Mouse (Mus musculus): ENCODE data around the gene Fank1. TPM values are rescaled to one million over a fixed set of nuclear protein-coding genes. Genes with fewer than 3 reads are reported as not detected.

Gene Fank1
- polyA plus RNA-seq, 1 experiment from 2014 or later, result 2.8 TPM

DNA sequence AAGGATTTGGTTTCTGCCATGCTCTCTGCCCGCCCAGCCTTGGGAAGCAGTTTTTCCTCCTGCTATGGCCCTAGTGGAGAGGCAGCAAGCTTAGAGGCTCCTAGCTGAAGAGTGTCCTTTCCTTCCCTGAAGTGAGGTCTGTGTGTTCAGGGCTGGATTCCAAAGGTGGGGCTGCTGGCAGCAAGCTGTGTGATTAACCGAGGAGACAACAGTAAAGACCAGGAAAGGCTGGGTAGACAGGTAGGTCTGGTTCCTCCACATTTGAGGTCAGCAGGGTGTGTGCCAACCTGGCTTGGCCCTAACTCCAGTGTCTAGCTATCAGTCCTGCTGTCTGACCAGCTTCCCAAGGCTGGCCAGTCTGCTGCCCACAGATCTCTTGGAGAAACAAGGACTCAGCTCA, 18.1 kb downstream of the Fank1 start:
- 89% methylated on average over 2 of the region's 2 CpGs for WGBS
- H3K36me3 ChIP-seq, result no peaks in the 10 kb centered on the region
- no peaks in the 10 kb centered on the region for H3K9me3 ChIP-seq (replicated peaks)
- no peak overlapping the region for H3K9ac ChIP-seq (replicated peaks)
- ATAC-seq (ENCODE audit: low FRiP score), result no peak
- H3K4me1 ChIP-seq, result peaks cover 11% of the 10 kb centered on the region; the same call in 1 of the 2 replicates
- no peak overlapping the region for H3K4me2 ChIP-seq
- no peak overlapping the region for H3K27ac ChIP-seq (replicated peaks)
- no peaks in the 10 kb centered on the region; the same call in 1 of the 2 replicates for H3K27me3 ChIP-seq (replicated peaks)
- H3K4me3 ChIP-seq (replicated peaks), result no peak overlapping the region

DNA sequence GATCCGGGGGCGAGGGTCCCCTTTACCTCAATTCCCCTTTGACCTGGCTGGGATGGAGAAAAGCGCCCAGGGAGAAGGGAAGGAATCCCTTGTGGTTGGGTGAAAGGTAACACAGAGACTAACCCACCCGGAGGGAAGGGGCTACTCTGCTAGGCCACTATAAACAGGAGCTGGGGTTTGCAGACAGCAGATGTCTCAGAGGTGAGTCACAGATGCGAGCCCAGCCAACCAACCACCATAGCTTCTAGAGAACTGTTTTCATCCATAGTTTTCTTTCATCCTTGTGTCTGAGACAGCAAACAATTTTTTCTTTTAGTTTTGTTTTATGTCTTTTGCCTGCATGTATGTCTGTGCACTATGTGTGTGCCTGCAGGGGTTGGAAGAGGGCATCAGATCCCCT, 23.3 kb downstream of the Fank1 start:
- no peak overlapping the region for H3K4me3 ChIP-seq (replicated peaks)
- no peak for ATAC-seq (ENCODE audit: low FRiP score)
- H3K36me3 ChIP-seq, result no peaks in the 10 kb centered on the region
- H3K27me3 ChIP-seq (replicated peaks), result no peaks in the 10 kb centered on the region; the same call in 1 of the 2 replicates
- H3K4me1 ChIP-seq, result no peaks in the 10 kb centered on the region
- no peak overlapping the region for H3K9ac ChIP-seq (replicated peaks)
- H3K27ac ChIP-seq (replicated peaks), result no peak overlapping the region
- no peak overlapping the region for H3K4me2 ChIP-seq
- no peaks in the 10 kb centered on the region for H3K9me3 ChIP-seq (replicated peaks)
- WGBS, result 89% methylated on average over 5 of the region's 5 CpGs

DNA sequence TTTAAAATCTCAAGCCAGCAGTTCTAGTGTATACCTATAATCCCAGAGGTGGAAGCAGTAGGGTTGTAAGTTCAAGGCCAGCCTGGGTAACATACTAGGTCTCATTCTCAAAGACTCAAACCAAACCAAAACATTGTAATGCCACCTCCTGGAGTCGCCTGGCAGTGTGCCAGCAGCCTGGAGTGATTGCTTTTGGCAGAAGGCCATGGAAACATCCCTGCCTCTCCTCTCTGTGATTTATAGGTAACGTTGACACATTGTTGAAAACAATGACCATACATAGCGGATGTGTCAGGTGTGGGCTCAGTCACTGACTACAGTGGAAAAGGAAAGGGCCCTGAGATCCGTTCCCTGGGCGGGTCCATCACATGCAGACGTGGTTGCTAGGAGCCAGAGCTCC, 25.2 kb downstream of the Fank1 start:
- Histone ChIP-seq H3K9ac (replicated peaks) (no peak overlapping the region), H3K4me3 (replicated peaks) (no peak overlapping the region), H3K27ac (replicated peaks) (no peak overlapping the region), H3K36me3 (no peaks in the 10 kb centered on the region), H3K4me1 (no peaks in the 10 kb centered on the region), H3K27me3 (replicated peaks) (no peaks in the 10 kb centered on the region; the same call in 1 of the 2 replicates), H3K9me3 (replicated peaks) (no peaks in the 10 kb centered on the region), H3K4me2 (no peak overlapping the region)
- WGBS, result 31% methylated on average over 6 of the region's 6 CpGs
- ATAC-seq (ENCODE audit: low FRiP score), result no peak

DNA sequence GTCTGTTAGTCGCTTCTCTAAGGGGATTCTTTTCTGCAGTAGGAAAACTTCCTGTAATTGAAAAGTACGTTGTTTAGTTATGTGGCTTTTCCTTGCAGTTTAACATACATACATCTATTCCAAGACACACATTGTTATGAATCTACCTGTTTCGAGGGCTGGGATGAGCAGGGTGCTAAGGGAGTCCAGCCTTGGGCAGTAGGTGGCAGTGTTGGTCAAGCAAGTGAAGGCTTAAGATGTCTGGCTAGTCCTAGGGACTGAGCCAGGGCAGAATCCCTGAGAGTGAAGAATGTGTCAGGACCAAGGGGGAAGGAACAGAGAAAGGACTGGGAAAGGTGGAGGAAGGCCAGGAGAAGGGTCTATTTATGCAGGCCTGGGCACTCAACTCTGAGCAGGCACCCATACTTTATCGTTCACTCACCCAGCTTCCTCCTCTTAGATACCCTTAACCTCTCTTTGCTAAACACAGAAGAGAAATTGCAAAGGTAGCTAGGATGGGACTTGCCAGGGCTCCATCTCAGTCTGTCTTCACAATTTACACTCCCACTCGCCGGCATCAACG, 29.0 kb downstream of the Fank1 start:
- no peak for ATAC-seq (ENCODE audit: low FRiP score)
- no peak overlapping the region for H3K9ac ChIP-seq (replicated peaks)
- no peak overlapping the region for H3K4me2 ChIP-seq
- H3K4me1 ChIP-seq, result no peaks in the 10 kb centered on the region
- H3K4me3 ChIP-seq (replicated peaks), result no peak overlapping the region
- H3K27me3 ChIP-seq (replicated peaks), result no peaks in the 10 kb centered on the region
- no peak overlapping the region for H3K27ac ChIP-seq (replicated peaks)
- WGBS, result 56% methylated on average over 7 of the region's 7 CpGs
- no peaks in the 10 kb centered on the region for H3K9me3 ChIP-seq (replicated peaks)
- no peaks in the 10 kb centered on the region for H3K36me3 ChIP-seq

DNA sequence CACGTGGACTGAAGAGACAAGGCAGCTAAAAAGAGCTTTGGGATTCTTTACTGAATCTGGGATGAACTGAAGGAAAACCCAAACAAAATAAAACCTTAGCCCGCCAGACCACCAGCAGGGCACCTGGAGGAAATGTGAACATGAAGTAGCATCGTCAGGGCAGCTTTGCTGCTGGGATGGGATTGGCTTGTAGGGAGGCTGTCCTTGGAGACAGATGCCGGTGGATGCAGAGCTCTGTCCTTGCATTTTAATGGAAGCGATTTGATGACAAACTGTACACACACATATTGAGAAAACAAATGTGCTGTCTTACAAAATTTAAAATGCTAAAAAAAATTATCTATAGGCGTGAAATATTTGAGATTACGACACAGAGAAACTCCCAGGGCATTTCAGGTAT, 36.3 kb downstream of the Fank1 start:
- 64% methylated on average over 7 of the region's 7 CpGs for WGBS

DNA sequence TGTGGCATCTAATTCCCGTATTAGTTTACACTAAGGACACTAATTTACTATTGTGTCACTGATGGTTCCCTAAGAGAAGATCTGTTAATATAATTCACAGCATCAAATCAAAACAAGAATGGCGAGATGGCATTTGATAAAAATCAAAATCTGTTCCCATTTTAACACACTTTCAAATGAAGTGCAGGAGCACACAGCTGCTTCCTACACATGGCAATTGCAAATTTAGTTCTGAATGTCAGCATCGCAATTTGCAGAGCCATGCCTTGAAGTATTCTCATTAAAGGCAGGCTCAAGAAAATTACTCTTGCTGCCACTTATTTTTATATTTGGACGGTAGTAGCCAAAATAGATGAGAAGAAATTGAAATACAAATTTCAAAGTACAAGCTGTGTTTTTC, 36.7 kb downstream of the Fank1 start:
- 59% methylated on average over 4 of the region's 4 CpGs for WGBS
- H3K9ac ChIP-seq (replicated peaks), result no peak overlapping the region
- no peak overlapping the region for H3K27ac ChIP-seq (replicated peaks)
- no peak for ATAC-seq (ENCODE audit: low FRiP score)
- peaks cover 5% of the 10 kb centered on the region; the same call in 1 of the 2 replicates for H3K4me1 ChIP-seq
- no peaks in the 10 kb centered on the region for H3K9me3 ChIP-seq (replicated peaks)
- no peak overlapping the region for H3K4me3 ChIP-seq (replicated peaks)
- no peaks in the 10 kb centered on the region for H3K27me3 ChIP-seq (replicated peaks)
- no peak overlapping the region for H3K4me2 ChIP-seq
- H3K36me3 ChIP-seq, result no peaks in the 10 kb centered on the region

More for the DNA sequence above, 36.3 kb downstream of the Fank1 start:
- H3K4me3 ChIP-seq (replicated peaks), result no peak overlapping the region
- H3K9ac ChIP-seq (replicated peaks), result no peak overlapping the region
- no peak overlapping the region for H3K27ac ChIP-seq (replicated peaks)
- no peaks in the 10 kb centered on the region for H3K27me3 ChIP-seq (replicated peaks)
- H3K4me1 ChIP-seq, result peaks cover 5% of the 10 kb centered on the region; the same call in 1 of the 2 replicates
- H3K9me3 ChIP-seq (replicated peaks), result no peaks in the 10 kb centered on the region
- H3K36me3 ChIP-seq, result no peaks in the 10 kb centered on the region
- no peak for ATAC-seq (ENCODE audit: low FRiP score)
- H3K4me2 ChIP-seq, result no peak overlapping the region

DNA sequence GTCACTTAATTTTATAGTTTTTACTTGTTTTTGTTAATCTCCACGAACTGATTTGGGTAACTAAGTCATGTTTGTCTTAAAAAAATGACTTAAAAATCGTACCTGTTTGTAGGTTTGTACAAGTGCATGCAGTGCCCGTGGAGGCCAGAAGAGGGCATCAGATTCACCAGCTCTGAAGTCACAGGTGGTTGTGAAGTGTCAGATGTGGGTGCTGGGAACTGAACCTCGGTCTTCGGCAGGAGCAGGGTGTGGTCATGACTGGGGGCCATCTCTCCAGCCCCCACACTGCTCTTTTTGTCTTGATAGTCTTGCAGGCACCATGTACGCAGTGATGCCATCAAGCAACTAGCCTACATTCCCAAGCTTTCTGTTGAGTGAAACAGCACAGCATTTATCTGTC, 47.1 kb downstream of the Fank1 start:
- H3K36me3 ChIP-seq, result no peaks in the 10 kb centered on the region
- no peak overlapping the region for H3K4me3 ChIP-seq (replicated peaks)
- ATAC-seq (ENCODE audit: low FRiP score), result no peak
- H3K9me3 ChIP-seq (replicated peaks), result no peaks in the 10 kb centered on the region
- H3K9ac ChIP-seq (replicated peaks), result no peak overlapping the region
- 89% methylated on average over 6 of the region's 6 CpGs for WGBS
- H3K4me2 ChIP-seq, result no peak overlapping the region
- H3K27ac ChIP-seq (replicated peaks), result no peak overlapping the region
- no peaks in the 10 kb centered on the region for H3K27me3 ChIP-seq (replicated peaks)
- no peaks in the 10 kb centered on the region for H3K4me1 ChIP-seq

DNA sequence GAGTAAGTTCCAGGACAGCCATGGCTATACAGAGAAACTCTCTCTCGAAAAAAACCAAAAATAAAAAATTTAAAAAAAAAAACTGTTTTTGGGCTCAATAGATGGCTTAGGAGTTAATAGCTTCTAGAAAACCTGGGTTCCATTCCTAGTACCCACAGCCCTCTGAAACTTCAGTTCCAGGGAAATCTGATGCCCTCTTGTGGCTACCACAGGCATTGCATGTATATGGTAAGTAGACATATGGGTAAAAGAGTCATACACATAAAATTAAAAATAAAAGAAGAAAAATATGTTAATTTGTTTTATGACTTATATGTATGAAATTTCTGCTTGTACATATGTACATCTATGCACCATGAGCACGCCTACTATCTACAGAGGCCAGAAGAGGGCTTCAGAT, 47.9 kb downstream of the Fank1 start:
- ATAC-seq (ENCODE audit: low FRiP score), result no peak
- no peaks in the 10 kb centered on the region for H3K4me1 ChIP-seq
- no peaks in the 10 kb centered on the region for H3K9me3 ChIP-seq (replicated peaks)
- no peaks in the 10 kb centered on the region for H3K27me3 ChIP-seq (replicated peaks)
- 98% methylated on average over 2 of the region's 2 CpGs for WGBS
- H3K4me2 ChIP-seq, result no peak overlapping the region
- H3K27ac ChIP-seq (replicated peaks), result no peak overlapping the region
- no peaks in the 10 kb centered on the region for H3K36me3 ChIP-seq
- H3K4me3 ChIP-seq (replicated peaks), result no peak overlapping the region
- no peak overlapping the region for H3K9ac ChIP-seq (replicated peaks)

DNA sequence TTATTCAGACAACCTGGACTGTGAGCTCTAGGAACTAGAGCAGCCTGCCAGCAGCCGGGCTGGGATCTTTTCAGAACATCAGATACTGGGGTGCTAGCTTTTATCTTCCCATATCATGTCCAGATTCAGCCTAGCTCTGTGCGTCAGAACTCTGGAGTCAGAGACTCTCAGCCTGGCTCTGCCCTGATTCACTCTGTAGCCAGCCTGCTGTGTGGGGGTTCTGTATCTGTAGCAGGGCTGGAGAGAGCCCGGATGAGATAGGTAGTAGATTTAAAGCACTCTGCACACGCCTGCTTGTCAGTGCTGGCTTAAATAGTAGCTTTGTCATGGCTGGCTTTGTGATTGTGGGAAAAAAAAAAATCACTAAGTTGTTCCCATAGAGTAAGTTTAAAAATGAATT, 51.9 kb downstream of the Fank1 start:
- no peaks in the 10 kb centered on the region for H3K36me3 ChIP-seq
- H3K4me3 ChIP-seq (replicated peaks), result no peak overlapping the region
- WGBS, result 39% methylated on average over 4 of the region's 4 CpGs
- no peak overlapping the region for H3K27ac ChIP-seq (replicated peaks)
- H3K9me3 ChIP-seq (replicated peaks), result no peaks in the 10 kb centered on the region
- no peak overlapping the region for H3K4me2 ChIP-seq
- no peak overlapping the region for H3K9ac ChIP-seq (replicated peaks)
- ATAC-seq (ENCODE audit: low FRiP score), result no peak
- no peaks in the 10 kb centered on the region for H3K4me1 ChIP-seq
- H3K27me3 ChIP-seq (replicated peaks), result no peaks in the 10 kb centered on the region

DNA sequence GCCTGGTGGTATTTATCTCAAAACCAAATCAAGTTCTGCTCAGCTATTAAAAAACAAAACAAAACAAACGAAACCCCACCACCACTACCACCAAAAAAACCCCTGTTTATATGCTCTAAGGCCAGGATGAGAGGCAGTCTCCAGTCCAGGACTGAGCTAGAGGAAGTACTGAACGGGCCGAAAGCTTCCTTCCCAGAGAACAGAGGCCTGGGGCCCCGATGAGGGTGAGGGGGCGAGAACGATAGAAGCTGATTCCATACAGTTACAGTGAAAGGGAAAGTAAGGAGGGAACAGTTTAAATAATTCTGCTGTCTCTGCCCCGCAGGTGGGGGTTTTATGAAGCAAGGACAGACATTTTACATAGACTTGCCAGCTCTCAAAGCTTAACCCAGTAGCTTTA, 52.9 kb downstream of the Fank1 start:
- Histone ChIP-seq H3K36me3 (no peaks in the 10 kb centered on the region), H3K9me3 (replicated peaks) (no peaks in the 10 kb centered on the region), H3K4me2 (no peak overlapping the region), H3K27me3 (replicated peaks) (no peaks in the 10 kb centered on the region), H3K4me1 (no peaks in the 10 kb centered on the region), H3K4me3 (replicated peaks) (no peak overlapping the region), H3K9ac (replicated peaks) (no peak overlapping the region), H3K27ac (replicated peaks) (no peak overlapping the region)
- WGBS, result 62% methylated on average over 7 of the region's 7 CpGs
- ATAC-seq (ENCODE audit: low FRiP score), result no peak

DNA sequence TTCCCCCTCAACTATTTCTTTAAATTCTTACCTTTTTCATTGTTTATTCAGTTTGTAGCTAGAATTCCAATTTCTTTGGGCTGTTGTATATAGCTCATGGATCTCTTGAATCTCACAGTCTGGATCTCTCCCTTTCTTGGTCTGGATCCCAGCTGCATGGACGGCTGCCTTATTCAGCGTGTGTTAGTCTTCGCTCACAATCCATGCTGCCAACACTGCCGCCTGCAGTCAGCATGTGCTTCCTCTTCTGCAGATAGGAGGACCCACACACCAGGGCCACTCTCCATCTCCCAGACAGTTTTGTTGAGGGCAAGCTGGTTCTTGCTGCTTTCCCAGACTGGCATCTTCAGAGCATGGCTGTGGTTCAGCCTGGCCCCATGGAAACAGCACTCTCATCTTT, 62.9 kb downstream of the Fank1 start:
- no peak overlapping the region for H3K27ac ChIP-seq (replicated peaks)
- no peak overlapping the region for H3K4me2 ChIP-seq
- H3K9ac ChIP-seq (replicated peaks), result no peak overlapping the region
- H3K27me3 ChIP-seq (replicated peaks), result no peaks in the 10 kb centered on the region
- 84% methylated on average over 4 of the region's 4 CpGs for WGBS
- no peak for ATAC-seq (ENCODE audit: low FRiP score)
- H3K9me3 ChIP-seq (replicated peaks), result no peaks in the 10 kb centered on the region
- H3K4me1 ChIP-seq, result no peaks in the 10 kb centered on the region
- no peak overlapping the region for H3K4me3 ChIP-seq (replicated peaks)
- H3K36me3 ChIP-seq, result no peaks in the 10 kb centered on the region

DNA sequence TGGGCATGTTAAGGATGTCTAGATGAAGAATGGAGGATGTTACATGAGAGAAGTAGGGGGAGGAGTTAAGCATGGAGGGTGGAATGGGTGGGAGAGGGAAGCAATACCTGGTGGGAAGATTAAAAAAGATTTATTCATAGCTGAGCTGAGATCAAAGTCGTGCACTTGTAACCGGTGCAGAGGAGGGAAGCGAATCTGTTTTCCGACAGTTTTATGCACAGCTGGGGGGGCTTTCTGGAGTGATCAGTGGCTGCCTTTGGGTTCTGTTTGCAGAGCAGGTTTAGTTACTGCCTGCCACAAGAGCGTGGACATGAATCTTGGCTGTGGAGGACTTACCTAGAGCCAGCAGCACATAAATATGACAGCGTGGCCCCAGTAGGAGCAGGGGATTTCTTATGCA, 65.4 kb downstream of the Fank1 start:
- H3K4me1 ChIP-seq, result no peaks in the 10 kb centered on the region
- no peak overlapping the region for H3K4me2 ChIP-seq
- H3K27me3 ChIP-seq (replicated peaks), result no peaks in the 10 kb centered on the region
- H3K27ac ChIP-seq (replicated peaks), result no peak overlapping the region
- no peak overlapping the region for H3K4me3 ChIP-seq (replicated peaks)
- ATAC-seq (ENCODE audit: low FRiP score), result no peak
- no peaks in the 10 kb centered on the region for H3K9me3 ChIP-seq (replicated peaks)
- no peaks in the 10 kb centered on the region for H3K36me3 ChIP-seq
- H3K9ac ChIP-seq (replicated peaks), result no peak overlapping the region
- 71% methylated on average over 6 of the region's 6 CpGs for WGBS

DNA sequence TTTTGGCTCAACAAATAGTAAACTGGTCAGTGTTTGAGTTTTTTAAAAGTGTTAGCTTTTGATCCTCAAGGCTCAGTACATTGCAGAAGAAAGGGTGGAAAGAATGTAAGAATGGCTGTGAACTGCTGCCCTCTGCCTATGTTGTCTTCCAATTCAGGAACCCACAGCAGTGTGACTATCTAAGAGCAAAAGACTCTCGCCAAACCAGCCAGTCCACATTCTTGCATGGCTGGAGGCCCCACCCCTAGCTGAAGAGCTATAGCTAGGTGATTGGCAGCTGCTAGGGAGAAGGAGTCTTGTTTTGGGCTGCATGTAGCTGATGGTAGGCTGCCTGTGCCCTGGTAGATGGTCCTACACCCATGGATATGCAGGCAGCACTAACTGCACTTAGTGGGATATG, 70.5 kb downstream of the Fank1 start:
- H3K4me2 ChIP-seq, result no peak overlapping the region
- no peak overlapping the region for H3K4me3 ChIP-seq (replicated peaks)
- no peak overlapping the region for H3K9ac ChIP-seq (replicated peaks)
- H3K27me3 ChIP-seq (replicated peaks), result no peaks in the 10 kb centered on the region
- H3K36me3 ChIP-seq, result no peaks in the 10 kb centered on the region
- no peaks in the 10 kb centered on the region for H3K9me3 ChIP-seq (replicated peaks)
- 41% methylated on average over 1 of the region's 1 CpGs for WGBS
- H3K4me1 ChIP-seq, result no peaks in the 10 kb centered on the region
- H3K27ac ChIP-seq (replicated peaks), result no peak overlapping the region
- ATAC-seq (ENCODE audit: low FRiP score), result no peak

Data from neural tube, embryonic 15.5 days (tissue).